Mouse (Mus musculus): ENCODE results near the gene Gm17571. TPM values are rescaled to one million over a fixed set of nuclear protein-coding genes. Genes with fewer than 3 reads are reported as not detected.
A peak's percentile ranks its signal among the peaks of the same experiment; 100 is the strongest.

Gene Gm17571
- total and polyA plus RNA-seq, 2 experiments from 2014 or later: not detected

DNA sequence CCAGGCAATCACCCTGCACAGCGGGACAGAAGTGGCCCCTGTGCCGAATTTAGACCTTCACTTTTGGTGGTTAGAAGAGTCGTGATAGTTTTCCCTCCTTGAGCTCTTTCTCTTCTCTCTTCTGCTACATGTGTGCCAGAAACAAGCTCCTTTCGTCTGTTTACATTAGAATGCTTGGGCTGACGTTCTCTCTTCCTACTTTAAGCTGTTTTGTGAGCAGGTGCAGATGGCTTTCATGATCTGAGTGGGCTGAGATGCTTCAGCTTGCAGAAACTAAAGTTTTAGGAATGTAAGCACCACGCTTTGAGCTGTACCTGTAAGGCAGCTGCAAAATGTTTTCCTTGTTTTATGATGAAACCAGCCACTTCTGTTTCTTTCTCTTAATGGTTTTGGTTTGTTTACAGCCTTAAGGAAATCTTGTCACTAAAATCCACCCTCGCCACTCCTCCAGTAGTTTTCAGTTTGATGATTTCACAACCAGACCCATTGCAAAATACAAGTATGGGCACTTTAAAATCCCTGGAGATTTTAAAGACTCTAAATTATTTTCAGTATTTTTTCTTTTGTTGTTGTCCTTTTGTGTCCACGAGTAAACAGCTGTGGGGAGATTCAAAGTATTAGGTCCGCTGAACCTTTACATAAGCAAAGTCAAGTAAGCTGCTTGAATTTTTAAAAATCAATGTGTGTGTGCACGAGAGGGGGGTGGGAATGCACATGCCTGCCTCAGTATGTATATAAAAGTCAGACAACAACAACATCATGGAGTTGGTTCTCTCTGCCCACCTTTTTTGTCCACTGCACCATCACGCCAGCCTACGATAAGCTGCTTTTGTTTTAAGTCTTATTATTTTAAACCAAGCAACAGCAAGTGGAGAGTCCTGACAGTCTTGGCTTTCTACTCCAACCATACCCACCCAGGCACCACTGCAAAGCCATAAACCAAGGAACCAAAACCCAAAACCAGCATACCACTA is 38.0 kb upstream of the Gm17571 start:
- Histone ChIP-seq H3K4me3 (ENCODE audit: low read length) (no peak overlapping the region), H3K36me3 (ENCODE audit: insufficient read depth, low read length) (no peaks in the 10 kb centered on the region), H3K4me2 (ENCODE audit: low read depth, low read length) (no peak overlapping the region), H3K27ac (no peak overlapping the region), H3K9ac (replicated peaks; ENCODE audit: low read length) (no peak overlapping the region), H3K27me3 (ENCODE audit: insufficient read depth, low read length) (no peaks in the 10 kb centered on the region), H3K9me3 (ENCODE audit: low read length) (no peaks in the 10 kb centered on the region), H3K4me1 (ENCODE audit: insufficient read depth, low read length) (0 out of 2 replicates have a peak, but pooled peaks cover 10% of the 10 kb centered on the region)
- ATAC-seq (no peak), DNase-seq (ENCODE audit: low spot score) (no peak)
- TF ChIP-seq CTCF (IDR thresholded peaks at IDR 0.05; ENCODE audit: low read depth): no peak
- WGBS: 50% methylated on average over 12 of the region's 12 CpGs

DNA sequence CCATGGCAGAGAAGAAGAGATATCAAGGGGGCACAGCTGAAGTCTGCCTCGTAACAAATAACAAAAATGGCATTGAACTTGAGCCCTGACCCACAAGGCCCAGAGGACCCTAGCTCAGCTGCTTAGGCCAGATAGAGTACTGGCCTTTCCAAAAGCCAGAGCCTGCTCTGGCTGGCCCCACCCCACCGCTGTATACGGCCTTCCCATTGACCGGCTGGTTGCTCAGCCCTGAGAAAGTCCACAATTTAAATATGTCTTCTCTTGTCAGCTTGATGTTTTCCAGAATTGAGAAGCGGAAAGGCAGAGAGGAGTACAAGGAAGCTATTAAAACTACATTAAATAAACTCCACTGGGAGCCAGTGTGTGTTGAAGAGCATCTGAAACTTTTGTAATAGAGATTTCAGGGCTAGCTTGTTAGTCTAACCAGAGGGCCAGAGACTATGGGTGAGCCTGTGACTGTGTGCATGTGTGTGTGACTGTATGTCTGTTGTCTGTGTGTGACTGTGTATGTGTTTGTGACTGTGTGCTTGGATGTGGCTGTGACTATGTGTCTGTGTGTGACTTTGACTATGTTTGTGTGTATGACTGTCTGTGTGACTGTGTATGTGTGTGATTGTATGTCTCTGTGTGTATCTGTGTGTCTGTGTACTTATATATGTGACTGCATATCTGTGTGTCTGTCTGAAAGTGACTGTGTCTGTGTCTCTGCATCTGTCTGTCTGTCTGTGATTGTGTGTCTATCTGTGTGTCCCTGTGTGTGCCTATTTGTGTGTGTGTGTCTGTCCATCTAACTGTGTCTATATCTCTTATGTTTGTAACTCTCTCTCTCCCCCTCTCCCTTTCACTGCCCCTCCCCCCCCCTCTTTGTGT is 36.9 kb upstream of the Gm17571 start:
- Histone ChIP-seq H3K27me3 (ENCODE audit: insufficient read depth, low read length) (no peaks in the 10 kb centered on the region), H3K27ac (no peak overlapping the region), H3K4me3 (ENCODE audit: low read length) (no peak overlapping the region), H3K9me3 (ENCODE audit: low read length) (no peaks in the 10 kb centered on the region), H3K36me3 (ENCODE audit: insufficient read depth, low read length) (no peaks in the 10 kb centered on the region), H3K9ac (replicated peaks; ENCODE audit: low read length) (no peak overlapping the region), H3K4me1 (ENCODE audit: insufficient read depth, low read length) (0 out of 2 replicates have a peak, but pooled peaks cover 10% of the 10 kb centered on the region), H3K4me2 (ENCODE audit: low read depth, low read length) (no peak overlapping the region)
- DNase-seq (ENCODE audit: low spot score): no peak
- 0 out of 2 replicates have a peak, but pooled peaks have one; percentile 49 for ATAC-seq
- no peak for TF ChIP-seq CTCF (IDR thresholded peaks at IDR 0.05; ENCODE audit: low read depth)
- 56% methylated on average over 5 of the region's 5 CpGs for WGBS

DNA sequence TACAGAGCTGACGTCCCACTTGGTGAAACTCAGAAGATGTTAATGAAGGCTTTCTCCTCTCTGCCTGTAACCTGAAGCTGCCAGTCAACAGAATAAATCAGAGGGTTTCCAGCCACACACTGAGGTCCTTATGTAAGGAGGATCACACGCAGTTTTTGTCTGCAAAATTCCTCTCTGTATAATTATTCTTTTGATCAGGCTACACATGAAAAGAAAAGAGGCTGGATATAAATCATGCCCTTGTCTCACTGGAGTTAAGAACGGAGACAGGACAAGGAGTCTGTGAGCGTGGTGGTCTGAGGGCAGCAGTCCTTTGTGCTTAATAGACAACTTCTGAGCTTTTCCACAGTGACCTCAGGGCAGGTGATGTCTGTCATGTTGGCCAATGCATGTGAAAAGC is 32.7 kb upstream of the Gm17571 start:
- peak; percentile 58 for ATAC-seq
- TF ChIP-seq CTCF (IDR thresholded peaks at IDR 0.05; ENCODE audit: low read depth): no peak
- DNase-seq (ENCODE audit: low spot score): peak; percentile 9
- 18% methylated on average over 4 of the region's 4 CpGs for WGBS
- Histone ChIP-seq H3K27me3 (ENCODE audit: insufficient read depth, low read length) (no peaks in the 10 kb centered on the region), H3K9ac (replicated peaks; ENCODE audit: low read length) (no peak overlapping the region), H3K27ac (no peak overlapping the region), H3K4me3 (ENCODE audit: low read length) (no peak overlapping the region), H3K36me3 (ENCODE audit: insufficient read depth, low read length) (no peaks in the 10 kb centered on the region), H3K4me2 (ENCODE audit: low read depth, low read length) (no peak overlapping the region), H3K9me3 (ENCODE audit: low read length) (no peaks in the 10 kb centered on the region), H3K4me1 (ENCODE audit: insufficient read depth, low read length) (0 out of 2 replicates have a peak, but pooled peaks cover 4% of the 10 kb centered on the region)

DNA sequence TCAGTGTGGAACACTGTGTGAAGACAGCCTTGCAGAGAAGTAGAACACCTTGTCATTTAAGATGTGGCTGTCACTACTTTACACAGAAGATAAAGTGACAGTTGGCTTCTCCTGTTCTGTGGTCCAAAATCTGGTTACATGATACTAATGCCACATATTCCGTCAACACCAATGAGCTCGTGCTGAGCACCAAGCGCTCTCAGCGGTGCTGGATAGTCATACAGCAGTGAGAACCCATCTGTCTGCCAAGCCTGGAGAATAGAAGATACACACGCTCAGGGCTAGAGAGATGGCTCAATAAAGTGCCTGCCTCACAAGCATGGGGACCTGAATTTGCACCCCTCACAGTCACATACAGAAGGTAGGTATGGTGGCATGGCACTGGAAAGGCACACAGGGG is 28.4 kb upstream of the Gm17571 start:
- 79% methylated on average over 5 of the region's 5 CpGs for WGBS
- Histone ChIP-seq H3K4me1 (ENCODE audit: insufficient read depth, low read length) (no peaks in the 10 kb centered on the region), H3K4me3 (ENCODE audit: low read length) (no peak overlapping the region), H3K27me3 (ENCODE audit: insufficient read depth, low read length) (no peaks in the 10 kb centered on the region), H3K9ac (replicated peaks; ENCODE audit: low read length) (no peak overlapping the region), H3K27ac (no peak overlapping the region), H3K9me3 (ENCODE audit: low read length) (no peaks in the 10 kb centered on the region), H3K36me3 (ENCODE audit: insufficient read depth, low read length) (no peaks in the 10 kb centered on the region), H3K4me2 (ENCODE audit: low read depth, low read length) (no peak overlapping the region)
- ATAC-seq (no peak), DNase-seq (ENCODE audit: low spot score) (no peak)
- no peak for TF ChIP-seq CTCF (IDR thresholded peaks at IDR 0.05; ENCODE audit: low read depth)

DNA sequence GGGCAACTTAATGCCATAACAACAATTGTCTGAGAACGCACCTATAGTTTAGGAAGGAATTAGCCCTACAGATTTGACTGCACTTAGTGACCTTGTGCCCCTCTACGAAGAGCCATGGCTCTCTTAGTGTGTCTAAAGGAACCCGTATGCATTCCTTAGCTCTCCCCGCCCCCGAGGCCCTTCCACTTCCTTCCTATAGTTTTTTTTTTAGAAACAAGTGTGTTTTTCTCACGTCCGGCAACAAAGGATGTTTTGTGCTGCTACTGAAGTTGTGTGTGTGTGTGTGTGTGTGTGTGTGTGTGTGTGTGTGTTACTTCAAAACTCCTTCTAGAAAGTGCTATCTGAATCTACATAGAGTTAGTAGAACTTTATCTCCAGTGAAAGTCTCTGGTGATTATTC is 23.5 kb upstream of the Gm17571 start:
- ATAC-seq (no peak), DNase-seq (ENCODE audit: low spot score) (no peak)
- H3K36me3 ChIP-seq (ENCODE audit: insufficient read depth, low read length): no peaks in the 10 kb centered on the region
- H3K27me3 ChIP-seq (ENCODE audit: insufficient read depth, low read length): no peaks in the 10 kb centered on the region
- peak overlapping the region; percentile 32; the same call in 1 of the 2 replicates for H3K27ac ChIP-seq
- 0 out of 2 replicates have a peak, but pooled peaks cover 3% of the 10 kb centered on the region for H3K4me1 ChIP-seq (ENCODE audit: insufficient read depth, low read length)
- no peak overlapping the region for H3K4me2 ChIP-seq (ENCODE audit: low read depth, low read length)
- no peak overlapping the region for H3K9ac ChIP-seq (replicated peaks; ENCODE audit: low read length)
- H3K4me3 ChIP-seq (ENCODE audit: low read length): no peak overlapping the region
- WGBS: 58% methylated on average over 7 of the region's 7 CpGs
- no peak for TF ChIP-seq CTCF (IDR thresholded peaks at IDR 0.05; ENCODE audit: low read depth)
- no peaks in the 10 kb centered on the region for H3K9me3 ChIP-seq (ENCODE audit: low read length)

DNA sequence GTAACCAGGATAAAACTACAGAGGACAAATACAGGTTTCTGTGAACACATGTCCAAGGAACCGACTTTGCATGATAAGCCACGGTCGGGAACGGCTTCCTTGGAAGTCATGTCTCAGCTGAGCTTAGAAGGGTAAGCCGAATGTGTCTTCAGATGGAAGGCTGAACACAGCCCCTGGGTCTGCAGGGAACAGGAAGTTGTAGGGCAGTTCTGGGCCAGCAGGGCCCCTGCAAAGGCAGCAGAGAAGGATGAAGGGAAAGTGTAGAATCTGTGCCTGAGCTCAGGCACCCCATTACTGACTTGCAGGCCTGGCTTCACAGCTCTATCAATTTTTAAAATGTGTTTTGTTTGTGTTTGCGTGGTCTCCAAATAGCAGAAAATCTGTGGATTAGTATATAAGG is 22.2 kb upstream of the Gm17571 start:
- Histone ChIP-seq H3K36me3 (ENCODE audit: insufficient read depth, low read length) (no peaks in the 10 kb centered on the region), H3K4me3 (ENCODE audit: low read length) (no peak overlapping the region), H3K4me1 (ENCODE audit: insufficient read depth, low read length) (0 out of 2 replicates have a peak, but pooled peaks cover 3% of the 10 kb centered on the region), H3K4me2 (ENCODE audit: low read depth, low read length) (no peak overlapping the region), H3K9me3 (ENCODE audit: low read length) (no peaks in the 10 kb centered on the region), H3K27me3 (ENCODE audit: insufficient read depth, low read length) (no peaks in the 10 kb centered on the region), H3K9ac (replicated peaks; ENCODE audit: low read length) (no peak overlapping the region), H3K27ac (no peak overlapping the region)
- ATAC-seq: no peak
- no peak for TF ChIP-seq CTCF (IDR thresholded peaks at IDR 0.05; ENCODE audit: low read depth)
- 65% methylated on average over 6 of the region's 6 CpGs for WGBS
- no peak for DNase-seq (ENCODE audit: low spot score)

Data from hindbrain, postnatal 0 days (tissue).